8 mouse cellular contexts compared by ENCODE assay signal in genomic region chr8:128724819-128725218, GRCm38 (mm10). TPM values are rescaled to one million over a fixed set of nuclear protein-coding genes. Genes with fewer than 3 reads are reported as not detected.
A peak's percentile ranks its signal among the peaks of the same experiment; 100 is the strongest.
DNase-seq lines count a peak whose midpoint lies in the region; ATAC-seq and TF ChIP-seq lines count a peak whose summit lies in the region.

No protein-coding gene starts in this region.

- no peak overlapping the region for H3K4me2 ChIP-seq in heart, postnatal 0 days (ENCODE audit: low read depth, low read length)
- H3K4me2 ChIP-seq in heart, embryonic 11.5 days: no peak overlapping the region
- H3K4me2 ChIP-seq in hindbrain, embryonic 11.5 days (replicated peaks; ENCODE audit: low read depth, low read length): no peak overlapping the region

- TF ChIP-seq EP300 in heart, postnatal 0 days (IDR thresholded peaks at IDR 0.05; ENCODE audit: low read depth): no peak

- no peaks in the 10 kb centered on the region for H3K9me3 ChIP-seq in heart, postnatal 0 days (replicated peaks; ENCODE audit: control insufficient read depth, low read length)
- H3K9me3 ChIP-seq in heart, embryonic 11.5 days (replicated peaks; ENCODE audit: control insufficient read depth, low read length): no peaks in the 10 kb centered on the region
- H3K9me3 ChIP-seq in hindbrain, embryonic 11.5 days (ENCODE audit: control insufficient read depth, low read length): no peaks in the 10 kb centered on the region

- no peak overlapping the region for H3K4me3 ChIP-seq in heart, postnatal 0 days (ENCODE audit: low read depth, low read length)
- no peak overlapping the region for H3K4me3 ChIP-seq in heart, embryonic 11.5 days (ENCODE audit: low read depth, low read length)
- no peak overlapping the region for H3K4me3 ChIP-seq in hindbrain, embryonic 11.5 days (ENCODE audit: low read depth, low read length)

- peak; percentile 76 for TF ChIP-seq CTCF in heart, postnatal 0 days (IDR thresholded peaks at IDR 0.05; ENCODE audit: low read depth)

- H3K4me1 ChIP-seq in heart, postnatal 0 days (ENCODE audit: control insufficient read depth, insufficient read depth): no peaks in the 10 kb centered on the region
- no peaks in the 10 kb centered on the region for H3K4me1 ChIP-seq in heart, embryonic 11.5 days (ENCODE audit: control insufficient read depth, insufficient read depth, low read length)
- no peaks in the 10 kb centered on the region for H3K4me1 ChIP-seq in hindbrain, embryonic 11.5 days (replicated peaks; ENCODE audit: control insufficient read depth, insufficient read depth, low read length)

- WGBS in heart, postnatal 0 days: 43% methylated on average over 1 of the region's 1 CpGs
- WGBS in heart, embryonic 11.5 days (ENCODE audit: insufficient replicate concordance): 43% methylated on average over 1 of the region's 1 CpGs
- 79% methylated on average over 1 of the region's 1 CpGs for WGBS in hindbrain, embryonic 11.5 days

- H3K27me3 ChIP-seq in heart, postnatal 0 days (ENCODE audit: control insufficient read depth, insufficient read depth, low read length): no peaks in the 10 kb centered on the region
- no peaks in the 10 kb centered on the region for H3K27me3 ChIP-seq in heart, embryonic 11.5 days (ENCODE audit: control insufficient read depth, insufficient read depth, low read length)
- H3K27me3 ChIP-seq in hindbrain, embryonic 11.5 days (ENCODE audit: control insufficient read depth, insufficient read depth, low read length): no peaks in the 10 kb centered on the region

- peak; percentile 55; the same call in 1 of the 2 replicates for ATAC-seq in heart, postnatal 0 days (ENCODE audit: insufficient read depth, low read depth)
- ATAC-seq in heart, embryonic 11.5 days (replicated peaks; ENCODE audit: insufficient number of reproducible peaks, low FRiP score, low TSS enrichment): no peak
- peak; percentile 24 for ATAC-seq in activated CD4-positive, CD25-positive, alpha-beta regulatory T cell, adult 4 months
- peak; percentile 67 for ATAC-seq in hindbrain, embryonic 11.5 days (ENCODE audit: low FRiP score)
- peak; percentile 89 for ATAC-seq in megakaryocyte progenitor cell, adult 5-6 weeks (replicated peaks; ENCODE audit: poor library complexity)

- DNase-seq in heart, postnatal 0 days (ENCODE audit: low spot score): peak; percentile 38
- DNase-seq in CD4-positive helper T cell, adult 2 months (ENCODE audit: low read depth, low spot score): peak; percentile 26
- DNase-seq in hindbrain, embryonic 11.5 days (ENCODE audit: low spot score): peak; percentile 51
- no peak for DNase-seq in T-cell, adult 2 months (ENCODE audit: low spot score)
- DNase-seq in natural killer cell, adult 2 months (ENCODE audit: low spot score in 2 of 2): no peak

- H3K36me3 ChIP-seq in heart, postnatal 0 days (replicated peaks; ENCODE audit: control insufficient read depth, insufficient read depth, low read length): peaks cover 74% of the 10 kb centered on the region
- H3K36me3 ChIP-seq in heart, embryonic 11.5 days (ENCODE audit: control insufficient read depth, insufficient read depth, low read length): peaks cover 23% of the 10 kb centered on the region
- peaks cover 9% of the 10 kb centered on the region; the same call in 1 of the 2 replicates for H3K36me3 ChIP-seq in hindbrain, embryonic 11.5 days (ENCODE audit: control insufficient read depth, insufficient read depth, low read length)

- no peak overlapping the region for H3K9ac ChIP-seq in heart, postnatal 0 days (replicated peaks; ENCODE audit: low read depth, low read length)
- H3K9ac ChIP-seq in heart, embryonic 11.5 days (ENCODE audit: low read depth, low read length): no peak overlapping the region
- no peak overlapping the region for H3K9ac ChIP-seq in hindbrain, embryonic 11.5 days (ENCODE audit: low read depth, low read length)

- H3K27ac ChIP-seq in heart, postnatal 0 days (ENCODE audit: low read depth): no peak overlapping the region
- no peak overlapping the region for H3K27ac ChIP-seq in heart, embryonic 11.5 days (ENCODE audit: low read depth, low read length)
- H3K27ac ChIP-seq in hindbrain, embryonic 11.5 days (ENCODE audit: low read depth, low read length): no peak overlapping the region

RNA-seq across cellular contexts. Expression of gene Itgb1, which starts 39.4 kb away (rescaled TPM):
- 240 and 317 TPM in 2 replicates for total RNA-seq in heart, postnatal 0 days (2014; rRNA removed; ENCODE audit: low replicate concordance)
- polyA plus RNA-seq in heart, postnatal 0 days (2015; fragmentation: Nextera tagmentation; extraction: Ambion mirVana): 289 and 315 TPM in 2 replicates
- 314 and 434 TPM in 2 replicates for polyA plus RNA-seq in heart, embryonic 11.5 days (2014; fragmentation: Nextera tagmentation; extraction: Ambion mirVana)
- 100 to 1,000 TPM; 250 to 278 TPM for polyA plus RNA-seq in activated CD4-positive, CD25-positive, alpha-beta regulatory T cell, adult 4 months (2017; shearing (Covaris generic))
- polyA plus RNA-seq in hindbrain, embryonic 11.5 days (2014; fragmentation: Nextera tagmentation; extraction: Ambion mirVana): 164 and 192 TPM in 2 replicates
- total RNA-seq in megakaryocyte progenitor cell, adult 5-6 weeks (2015): 78.2 and 84.2 TPM in 2 replicates
- 139 and 140 TPM in 2 replicates for total RNA-seq in megakaryocyte progenitor cell, adult 5-6 weeks (2017)

Comparison
In these comparisons a context has a peak if more than half of its experiments do, and no peak if none do; other contexts are left out.
1. DNase-seq: peak in heart, postnatal 0 days (single experiment), CD4-positive helper T cell, adult 2 months (single experiment) and hindbrain, embryonic 11.5 days (single experiment); none in T-cell, adult 2 months (single experiment) and natural killer cell, adult 2 months (0 of 2).